Mouse (Mus musculus) cerebellum, adult 8-10 months (tissue): ENCODE results near the gene Abca12.

Experiments
- DNase-seq: peaks from one replicate; pipeline ENCODE4 v3.0.0; 2022

The Abca12 gene

GRCm38 (mm10) chr1:71312171-71312570 is 102.5 kb downstream of the Abca12 start:
- no peak for DNase-seq

- DNase-seq, result no peak
Observed at GRCm38 (mm10) chr1:71310614-71311013, 104.1 kb downstream of the Abca12 start.

DNA sequence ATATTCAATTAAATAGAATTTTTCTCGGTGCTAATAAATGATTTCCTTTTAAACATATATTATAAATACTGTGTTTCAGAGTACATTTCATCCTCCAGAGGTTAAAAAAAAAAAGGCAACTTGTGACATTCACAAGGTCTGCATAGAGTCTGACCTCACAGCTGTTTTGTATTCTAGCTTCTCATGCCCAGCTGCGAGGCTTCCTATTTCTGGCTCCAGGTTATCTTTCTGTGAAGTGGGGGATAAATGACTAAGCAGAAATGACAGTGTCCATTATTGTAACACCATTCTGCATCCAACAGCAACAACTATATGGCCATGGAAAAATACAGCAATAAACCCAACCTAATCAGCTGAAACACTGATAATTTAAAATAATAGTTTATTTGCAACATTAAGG is 107.3 kb downstream of the Abca12 start:
- no peak for DNase-seq

DNA sequence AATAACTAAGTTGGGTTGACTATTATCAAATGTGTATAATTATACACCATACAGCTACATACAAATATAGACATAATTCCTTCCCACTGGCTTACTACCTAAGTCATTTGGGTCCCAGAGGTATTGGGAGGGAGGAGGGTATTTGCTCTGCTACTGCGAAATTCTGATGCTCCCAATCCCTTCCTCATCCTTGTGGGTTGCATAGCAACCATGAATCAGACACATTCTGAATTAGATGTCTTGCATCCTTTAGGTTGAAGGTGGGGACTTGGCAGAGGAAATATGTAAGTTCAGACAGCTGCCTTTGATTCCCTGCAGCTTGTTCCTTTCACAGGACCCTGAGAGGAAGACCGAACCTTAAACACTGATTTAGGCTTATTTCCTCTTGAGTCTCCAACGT is 108.5 kb downstream of the Abca12 start:
- DNase-seq, result no peak

GRCm38 (mm10) chr1:71304588-71304987 is 110.1 kb downstream of the Abca12 start:
- DNase-seq, result no peak

- DNase-seq, result no peak
Observed at GRCm38 (mm10) chr1:71297021-71297420, 117.7 kb downstream of the Abca12 start.

GRCm38 (mm10) chr1:71296585-71296984 is 118.1 kb downstream of the Abca12 start:
- DNase-seq, result no peak

- no peak for DNase-seq
Observed at GRCm38 (mm10) chr1:71291917-71292316, 122.8 kb downstream of the Abca12 start.

DNA sequence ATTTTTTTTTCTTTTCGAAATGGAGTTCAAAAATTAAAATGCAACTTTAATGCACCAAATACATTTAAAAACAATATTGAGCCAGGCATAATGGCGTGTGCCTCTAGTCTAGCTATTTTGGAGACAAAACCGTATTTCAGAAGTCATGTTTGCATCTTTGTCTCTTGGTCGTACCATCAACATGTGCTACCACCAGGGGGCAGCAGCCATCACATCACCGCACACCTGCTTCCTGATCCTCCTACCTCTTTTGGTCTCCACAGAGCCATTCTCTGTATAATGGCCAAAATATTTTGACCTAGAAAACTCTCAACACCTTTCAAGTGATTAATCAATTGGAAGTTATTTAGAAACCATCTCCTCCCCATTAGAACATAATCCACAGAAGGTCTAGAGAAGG is 125.2 kb downstream of the Abca12 start:
- DNase-seq, result peak; percentile 36

DNA sequence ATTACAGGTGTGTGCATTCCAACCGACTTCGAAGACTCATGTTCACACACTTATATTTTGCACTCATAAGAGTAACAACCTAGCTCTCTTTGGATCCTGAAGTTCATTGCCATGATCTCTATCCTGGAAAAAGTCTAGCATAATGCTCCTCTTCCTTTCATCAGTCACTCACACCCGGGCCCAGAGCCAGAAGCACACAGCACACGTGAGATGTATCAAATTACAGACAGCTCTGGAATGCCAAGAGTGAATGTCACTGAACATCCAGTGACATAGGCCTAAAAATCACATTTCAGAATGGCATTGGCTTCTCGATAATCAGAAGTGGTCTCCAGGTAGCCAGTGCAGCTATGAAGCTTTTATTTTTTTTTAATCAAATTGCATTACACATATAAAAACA is 137.8 kb downstream of the Abca12 start:
- DNase-seq, result no peak

- no peak for DNase-seq
Observed at GRCm38 (mm10) chr1:71272550-71272949, 142.2 kb downstream of the Abca12 start.

DNA sequence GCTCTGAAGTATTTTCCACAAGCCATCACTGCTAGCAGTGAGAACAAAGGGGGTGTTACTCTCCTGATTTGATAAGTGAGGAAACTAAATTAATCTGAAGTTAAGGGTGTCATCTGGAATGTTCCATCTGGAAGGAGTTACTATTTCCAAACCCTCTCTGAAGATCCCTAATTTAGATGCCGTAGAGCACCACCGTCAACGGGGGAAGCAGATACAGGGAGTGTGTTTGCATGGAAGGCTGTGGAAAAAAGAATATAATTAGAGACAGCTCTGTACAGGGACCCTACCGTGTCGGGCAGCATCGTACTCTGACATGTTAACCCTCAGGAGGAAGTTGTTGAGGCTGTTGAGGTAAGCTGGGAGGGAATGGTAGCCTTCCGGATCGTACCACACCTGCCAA is 142.6 kb downstream of the Abca12 start:
- no peak for DNase-seq

- no peak for DNase-seq
Observed at GRCm38 (mm10) chr1:71270083-71270482, 144.6 kb downstream of the Abca12 start.

DNA sequence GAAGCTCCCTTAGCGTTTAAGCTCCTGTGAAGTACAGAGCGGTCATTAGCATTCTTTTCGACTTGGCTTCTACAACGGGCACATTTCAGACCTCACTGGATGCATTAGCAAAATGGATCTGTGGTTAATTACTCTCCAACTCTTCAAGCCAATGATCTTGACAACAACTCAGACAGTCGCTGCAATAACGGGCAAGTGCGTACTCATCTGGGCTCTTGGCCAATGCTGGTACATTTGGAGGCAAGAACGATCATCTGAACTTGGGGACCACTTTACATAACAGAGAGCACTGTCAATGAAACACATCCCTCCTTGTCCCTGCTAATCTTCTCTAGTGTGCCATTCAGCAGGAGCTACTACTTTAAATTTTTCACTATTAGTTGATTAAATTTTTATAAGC is 148.1 kb downstream of the Abca12 start:
- no peak for DNase-seq

DNA sequence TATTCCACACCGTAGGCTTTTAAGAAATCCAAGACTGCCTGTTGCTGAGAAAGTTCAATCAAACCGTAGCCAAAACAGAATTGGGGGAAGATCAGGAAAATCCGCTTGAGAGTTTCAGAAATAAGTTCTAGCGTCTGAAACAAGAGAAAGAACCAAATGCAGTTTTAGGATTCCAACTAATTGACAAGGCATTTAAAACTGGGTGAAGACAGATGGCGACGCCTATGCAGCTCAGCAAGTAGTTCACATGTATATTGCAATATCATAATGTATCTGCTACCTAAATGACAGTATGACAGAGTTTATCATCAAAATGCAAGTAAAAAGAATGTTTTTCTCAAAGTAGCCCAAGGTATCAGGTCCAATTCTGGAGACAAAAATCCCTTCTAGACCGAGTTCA is 151.2 kb downstream of the Abca12 start:
- DNase-seq, result no peak

- no peak for DNase-seq
Observed at GRCm38 (mm10) chr1:71244647-71245046, 170.1 kb downstream of the Abca12 start.

DNA sequence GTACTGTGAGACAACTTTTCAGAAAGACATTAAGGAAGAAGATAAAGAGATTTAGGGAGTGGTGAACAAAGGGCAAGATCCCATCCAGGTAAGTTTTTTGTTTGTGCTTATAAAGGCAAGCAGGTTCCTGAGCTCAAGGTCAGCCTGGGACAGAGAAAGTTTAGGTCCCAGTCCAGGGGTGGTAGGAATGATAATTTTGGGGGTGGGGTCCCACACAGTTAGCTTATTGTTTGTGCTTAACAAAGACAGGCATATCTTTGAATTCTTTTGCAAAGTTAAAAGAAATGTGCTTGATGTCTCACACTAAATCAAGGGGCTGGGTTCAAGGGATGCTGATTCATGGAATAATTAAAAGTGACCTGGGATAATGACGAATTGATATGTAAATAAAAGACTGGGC is 173.3 kb downstream of the Abca12 start:
- DNase-seq, result no peak

DNA sequence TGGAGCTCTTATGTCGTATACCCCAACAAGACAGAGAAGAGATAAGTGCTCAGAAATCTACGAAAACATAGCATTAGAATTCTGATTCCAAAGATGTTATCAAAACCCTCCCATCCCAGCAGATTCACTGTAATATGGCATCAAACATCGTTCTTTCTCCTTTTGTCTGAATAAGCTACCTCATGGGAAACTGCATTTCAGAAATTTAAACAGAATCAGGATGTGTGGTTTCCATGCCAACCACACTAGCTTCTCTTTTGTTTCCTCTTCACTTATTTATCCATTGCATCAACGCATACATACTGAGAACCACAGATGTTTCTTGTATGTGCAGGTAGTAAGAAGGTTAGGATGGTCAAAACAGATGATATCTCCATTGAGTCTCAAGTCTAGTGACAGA is 175.1 kb downstream of the Abca12 start:
- DNase-seq, result no peak

- DNase-seq, result no peak
Observed at GRCm38 (mm10) chr1:71235335-71235734, 179.4 kb downstream of the Abca12 start.

- no peak for DNase-seq
Observed at GRCm38 (mm10) chr1:71231211-71231610, 183.5 kb downstream of the Abca12 start.

GRCm38 (mm10) chr1:71203581-71203980 is 211.1 kb downstream of the Abca12 start:
- no peak for DNase-seq

- DNase-seq, result no peak
Observed at GRCm38 (mm10) chr1:71196191-71196590, 218.5 kb downstream of the Abca12 start.

DNA sequence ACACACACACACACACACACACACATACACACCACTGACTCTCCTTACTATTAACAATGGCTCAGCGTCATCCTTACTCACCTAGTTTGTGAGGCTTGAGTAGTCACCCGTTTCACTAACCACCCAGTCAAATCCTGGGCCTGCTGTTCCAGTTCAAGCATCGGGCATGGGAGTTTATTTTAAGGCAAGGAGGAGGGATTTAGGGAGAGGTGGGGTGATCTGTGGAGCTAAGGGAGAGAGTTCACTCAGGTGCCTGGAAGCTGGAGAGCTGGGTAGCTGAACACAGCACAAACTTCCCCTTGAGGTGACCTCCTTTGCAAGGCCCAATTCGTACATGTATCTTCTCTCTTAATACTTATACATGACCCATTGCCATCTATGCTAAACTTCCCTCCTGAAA is 219.4 kb downstream of the Abca12 start:
- DNase-seq, result no peak

- no peak for DNase-seq
Observed at GRCm38 (mm10) chr1:71193931-71194330, 220.8 kb downstream of the Abca12 start.
